Mouse (Mus musculus): ENCODE results near the gene Sec14l1. TPM values are rescaled to one million over a fixed set of nuclear protein-coding genes. Genes with fewer than 3 reads are reported as not detected.

Gene Sec14l1
- polyA plus RNA-seq, 1 experiment, result 30.1 TPM

- Histone ChIP-seq H3K4me1 (ENCODE audit: control insufficient read depth, insufficient read depth, insufficient read length) (no peaks in the 10 kb centered on the region), H3K36me3 (ENCODE audit: control insufficient read depth, insufficient read depth, low read length) (peaks cover 30% of the 10 kb centered on the region), H3K4me3 (ENCODE audit: extremely low read depth, insufficient read depth, insufficient read length) (no peak overlapping the region), H3K27me3 (ENCODE audit: control insufficient read depth, insufficient read depth, low read length) (no peaks in the 10 kb centered on the region), H3K27ac (ENCODE audit: insufficient read depth, low read length) (no peak overlapping the region)
- 89% methylated on average over 4 of the region's 4 CpGs for WGBS
- no peak for TF ChIP-seq CTCF (IDR thresholded peaks at IDR 0.05; ENCODE audit: extremely low read depth, insufficient read depth, insufficient read length, insufficient replicate concordance)
- no peak for DNase-seq (ENCODE audit: low read depth in 1 of 2, low spot score in 2 of 2)
These were observed 27.5 kb downstream of the Sec14l1 start for GRCm38 (mm10) chr11:117142507-117142906.

GRCm38 (mm10) chr11:117145451-117146117, 30.6 kb downstream of the Sec14l1 start:
- no peak for DNase-seq (ENCODE audit: low read depth in 1 of 2, low spot score in 2 of 2)
- no peak for TF ChIP-seq CTCF (IDR thresholded peaks at IDR 0.05; ENCODE audit: extremely low read depth, insufficient read depth, insufficient read length, insufficient replicate concordance)
- TF ChIP-seq POLR2A (IDR thresholded peaks at IDR 0.05; ENCODE audit: low read depth, low read length), result no peak
- peaks cover 44% of the 10 kb centered on the region for H3K36me3 ChIP-seq (ENCODE audit: control insufficient read depth, insufficient read depth, low read length)
- no peak overlapping the region for H3K4me3 ChIP-seq (ENCODE audit: extremely low read depth, insufficient read depth, insufficient read length)
- H3K27ac ChIP-seq (ENCODE audit: insufficient read depth, low read length), result no peak overlapping the region
- no peaks in the 10 kb centered on the region for H3K27me3 ChIP-seq (ENCODE audit: control insufficient read depth, insufficient read depth, low read length)
- 94% methylated on average over 14 of the region's 14 CpGs for WGBS
- H3K4me1 ChIP-seq (ENCODE audit: control insufficient read depth, insufficient read depth, insufficient read length), result no peaks in the 10 kb centered on the region; the same call in 1 of the 2 replicates

GRCm38 (mm10) chr11:117146118-117146506, 31.1 kb downstream of the Sec14l1 start:
- H3K27me3 ChIP-seq (ENCODE audit: control insufficient read depth, insufficient read depth, low read length), result no peaks in the 10 kb centered on the region
- no peak for TF ChIP-seq POLR2A (IDR thresholded peaks at IDR 0.05; ENCODE audit: low read depth, low read length)
- TF ChIP-seq CTCF (IDR thresholded peaks at IDR 0.05; ENCODE audit: extremely low read depth, insufficient read depth, insufficient read length, insufficient replicate concordance), result no peak
- no peak overlapping the region for H3K4me3 ChIP-seq (ENCODE audit: extremely low read depth, insufficient read depth, insufficient read length)
- peaks cover 47% of the 10 kb centered on the region for H3K36me3 ChIP-seq (ENCODE audit: control insufficient read depth, insufficient read depth, low read length)
- WGBS, result 87% methylated on average over 6 of the region's 6 CpGs
- DNase-seq (ENCODE audit: low read depth in 1 of 2, low spot score in 2 of 2), result no peak
- H3K4me1 ChIP-seq (ENCODE audit: control insufficient read depth, insufficient read depth, insufficient read length), result no peaks in the 10 kb centered on the region; the same call in 1 of the 2 replicates
- H3K27ac ChIP-seq (ENCODE audit: insufficient read depth, low read length), result peak overlapping the region; percentile 31; the same call in 1 of the 2 replicates

- no peak for DNase-seq (ENCODE audit: low read depth in 1 of 2, low spot score in 2 of 2)
- Histone ChIP-seq H3K4me3 (ENCODE audit: extremely low read depth, insufficient read depth, insufficient read length) (no peak overlapping the region), H3K27me3 (ENCODE audit: control insufficient read depth, insufficient read depth, low read length) (no peaks in the 10 kb centered on the region), H3K36me3 (ENCODE audit: control insufficient read depth, insufficient read depth, low read length) (peaks cover 47% of the 10 kb centered on the region), H3K4me1 (ENCODE audit: control insufficient read depth, insufficient read depth, insufficient read length) (no peaks in the 10 kb centered on the region; the same call in 1 of the 2 replicates), H3K27ac (ENCODE audit: insufficient read depth, low read length) (no peak overlapping the region)
- 94% methylated on average over 24 of the region's 24 CpGs for WGBS
- no peak for TF ChIP-seq POLR2A (IDR thresholded peaks at IDR 0.05; ENCODE audit: low read depth, low read length)
- TF ChIP-seq CTCF (IDR thresholded peaks at IDR 0.05; ENCODE audit: extremely low read depth, insufficient read depth, insufficient read length, insufficient replicate concordance), result no peak
These were observed 32.0 kb downstream of the Sec14l1 start for GRCm38 (mm10) chr11:117146776-117147536.

GRCm38 (mm10) chr11:117148893-117149685, 34.1 kb downstream of the Sec14l1 start:
- Histone ChIP-seq H3K36me3 (ENCODE audit: control insufficient read depth, insufficient read depth, low read length) (peaks cover 39% of the 10 kb centered on the region), H3K27ac (ENCODE audit: insufficient read depth, low read length) (no peak overlapping the region), H3K4me3 (ENCODE audit: extremely low read depth, insufficient read depth, insufficient read length) (no peak overlapping the region), H3K27me3 (ENCODE audit: control insufficient read depth, insufficient read depth, low read length) (no peaks in the 10 kb centered on the region), H3K4me1 (ENCODE audit: control insufficient read depth, insufficient read depth, insufficient read length) (no peaks in the 10 kb centered on the region; the same call in 1 of the 2 replicates)
- no peak for TF ChIP-seq POLR2A (IDR thresholded peaks at IDR 0.05; ENCODE audit: low read depth, low read length)
- TF ChIP-seq CTCF (IDR thresholded peaks at IDR 0.05; ENCODE audit: extremely low read depth, insufficient read depth, insufficient read length, insufficient replicate concordance), result no peak
- no peak for DNase-seq (ENCODE audit: low read depth in 1 of 2, low spot score in 2 of 2)
- 91% methylated on average over 18 of the region's 18 CpGs for WGBS

GRCm38 (mm10) chr11:117150467-117150966, 35.5 kb downstream of the Sec14l1 start:
- Histone ChIP-seq H3K36me3 (ENCODE audit: control insufficient read depth, insufficient read depth, low read length) (peaks cover 32% of the 10 kb centered on the region), H3K27ac (ENCODE audit: insufficient read depth, low read length) (no peak overlapping the region), H3K4me3 (ENCODE audit: extremely low read depth, insufficient read depth, insufficient read length) (no peak overlapping the region), H3K27me3 (ENCODE audit: control insufficient read depth, insufficient read depth, low read length) (no peaks in the 10 kb centered on the region), H3K4me1 (ENCODE audit: control insufficient read depth, insufficient read depth, insufficient read length) (no peaks in the 10 kb centered on the region; the same call in 1 of the 2 replicates)
- TF ChIP-seq POLR2A (IDR thresholded peaks at IDR 0.05; ENCODE audit: low read depth, low read length) (no peak), CTCF (IDR thresholded peaks at IDR 0.05; ENCODE audit: extremely low read depth, insufficient read depth, insufficient read length, insufficient replicate concordance) (no peak)
- DNase-seq (ENCODE audit: low read depth in 1 of 2, low spot score in 2 of 2), result no peak
- WGBS, result 55% methylated on average over 9 of the region's 9 CpGs

Data from spleen, adult 2 months (tissue).